Mouse (Mus musculus) left cerebral cortex, adult 18-20 months (tissue): Measurements from ENCODE around the gene Ehbp1l1. TPM values are rescaled to one million over a fixed set of nuclear protein-coding genes. Genes with fewer than 3 reads are reported as not detected.

Experiments
- DNase-seq, 2 experiments: peaks; one replicate each; pipeline ENCODE4 v3.0.0; 2021 to 2022; ENCODE audit warnings: low spot score in 2 of 2, mixed read lengths in 1 of 2
- long read RNA-seq, 2 experiments: library from polyadenylated mRNA; stranded (forward); transcript quantifications; one replicate each; pipeline ENCODE4 v2.0.0; 2021
- total RNA-seq, 2 experiments: library from RNA; stranded (reverse); gene quantifications; 2 replicates each; pipeline ENCODE4 v1.2.3; 2021

The Ehbp1l1 gene
- 10 to 100 TPM; 23.7 to 24.7 TPM for total RNA-seq
- long read RNA-seq, experiment 1, full-length matches to known transcripts, result 4 of 66 reads
- long read RNA-seq, experiment 1, partial matches to known transcripts, result 57 of 66 reads
- long read RNA-seq, experiment 1, other reads (novel, unspliced or antisense), result 5 of 66 reads
- long read RNA-seq, experiment 2, full-length matches to known transcripts, result 1 of 38 reads
- long read RNA-seq, experiment 2, partial matches to known transcripts, result 34 of 38 reads
- long read RNA-seq, experiment 2, other reads (novel, unspliced or antisense), result 3 of 38 reads

DNA sequence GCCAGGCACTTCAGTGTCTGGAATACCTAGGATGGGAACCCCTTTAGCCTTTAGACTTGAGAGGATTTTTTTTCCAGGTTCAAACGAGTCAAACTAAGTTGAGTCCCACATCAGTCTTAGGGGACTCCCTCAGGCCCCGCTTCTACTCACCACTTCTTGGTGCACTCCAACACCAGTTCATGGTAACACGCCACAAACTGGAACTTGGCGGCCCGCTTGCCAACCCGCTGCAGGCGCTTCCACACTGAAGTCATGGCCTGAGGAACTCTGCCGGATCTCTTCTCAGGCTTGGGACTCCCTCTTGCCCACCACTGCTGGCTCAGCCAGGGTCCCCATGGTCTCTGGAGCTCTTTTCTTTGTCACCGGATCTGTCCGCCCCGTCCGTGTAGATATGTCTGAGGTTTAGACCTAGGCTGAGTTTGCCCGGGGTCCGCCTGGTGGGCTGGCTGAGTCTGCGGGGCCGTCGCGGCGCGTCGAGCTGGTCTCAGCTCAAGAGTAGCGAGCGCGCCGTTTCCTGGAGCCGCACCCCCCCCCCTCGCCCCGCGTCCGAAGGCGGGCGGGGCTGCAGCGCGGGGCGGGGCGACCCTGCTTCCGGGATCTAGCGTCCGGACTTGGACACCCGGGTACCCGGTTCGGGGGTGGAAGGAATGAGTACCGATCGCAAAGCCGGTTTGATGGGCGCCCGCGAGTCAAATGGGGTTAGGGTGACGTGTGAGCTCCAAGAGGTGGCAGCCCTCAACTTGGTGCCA is at the start of gene Ehbp1l1:
Gene Ehbp1l1 (minus strand): TSS at position 551 of the 749 bp plus-strand sequence.
- no peak for DNase-seq

- DNase-seq, result peak; percentile 86 to 92
Measured at GRCm38 (mm10) chr19:5770925-5771860, 45.1 kb upstream of the Ehbp1l1 start, which contains the start of gene Scyl1. Scyl1 (minus strand) TSS chr19:5771419.

GRCm38 (mm10) chr19:5770311-5770710 is 44.2 kb upstream of the Ehbp1l1 start:
- DNase-seq, result no peak

- DNase-seq, result no peak
Measured at GRCm38 (mm10) chr19:5767271-5767670, 41.2 kb upstream of the Ehbp1l1 start.

- DNase-seq, result no peak
Measured at GRCm38 (mm10) chr19:5763163-5763562, 37.0 kb upstream of the Ehbp1l1 start.

DNA sequence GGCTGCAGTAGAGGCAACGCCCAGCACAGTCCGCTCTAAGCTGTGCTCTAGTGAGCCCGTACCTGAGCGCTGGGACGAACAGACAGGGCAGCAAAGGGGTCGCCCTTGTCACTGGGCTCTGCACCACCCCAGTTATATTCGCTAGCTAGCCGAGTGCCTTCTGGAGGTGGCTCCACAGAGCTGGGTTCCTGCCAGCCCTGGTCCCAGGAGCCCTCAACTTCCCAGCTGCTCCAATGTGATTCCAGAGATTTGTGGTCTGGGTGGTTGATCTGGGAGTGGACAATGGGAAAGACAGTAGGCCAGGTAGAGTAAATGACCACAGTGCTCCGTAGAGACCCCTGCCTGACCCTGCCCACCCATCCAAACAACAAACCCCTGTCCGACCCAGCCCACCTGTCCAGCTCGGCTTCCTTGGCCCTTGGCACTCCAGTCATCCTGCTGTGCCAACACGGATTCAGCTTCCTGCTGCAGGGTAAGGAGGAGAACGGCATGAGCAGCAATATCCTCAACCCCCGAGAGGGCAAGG is 32.8 kb upstream of the Ehbp1l1 start:
- DNase-seq, result no peak

GRCm38 (mm10) chr19:5756991-5757636 is 31.0 kb upstream of the Ehbp1l1 start:
- DNase-seq, result no peak

DNA sequence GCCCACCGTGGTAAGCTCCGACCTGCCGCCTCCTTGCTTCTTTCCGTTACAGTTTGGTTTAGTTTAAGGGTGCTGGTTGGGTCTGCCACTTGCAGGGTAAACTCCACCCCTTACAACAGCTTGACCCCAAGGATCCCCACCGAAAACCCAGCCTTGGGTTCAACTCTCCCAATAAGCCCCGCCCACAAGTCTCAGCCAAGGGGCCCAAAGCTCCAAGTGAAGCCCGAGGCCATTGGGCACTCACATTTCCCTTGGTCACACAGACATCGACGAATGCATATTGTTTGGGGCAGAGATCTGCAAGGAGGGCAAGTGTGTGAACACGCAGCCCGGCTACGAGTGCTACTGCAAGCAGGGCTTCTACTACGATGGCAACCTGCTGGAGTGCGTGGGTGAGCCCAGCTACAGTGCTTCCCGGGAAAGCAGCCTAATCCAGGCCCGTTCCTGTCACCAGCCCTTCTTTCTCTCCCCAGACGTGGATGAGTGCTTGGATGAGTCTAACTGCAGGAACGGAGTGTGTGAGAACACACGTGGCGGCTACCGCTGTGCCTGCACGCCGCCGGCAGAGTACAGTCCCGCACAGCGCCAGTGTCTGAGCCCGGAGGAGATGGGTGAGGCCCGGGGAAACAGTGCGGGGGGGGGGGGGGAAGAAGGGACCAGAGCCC is 30.3 kb upstream of the Ehbp1l1 start:
- peak; percentile 68 to 86 for DNase-seq

DNA sequence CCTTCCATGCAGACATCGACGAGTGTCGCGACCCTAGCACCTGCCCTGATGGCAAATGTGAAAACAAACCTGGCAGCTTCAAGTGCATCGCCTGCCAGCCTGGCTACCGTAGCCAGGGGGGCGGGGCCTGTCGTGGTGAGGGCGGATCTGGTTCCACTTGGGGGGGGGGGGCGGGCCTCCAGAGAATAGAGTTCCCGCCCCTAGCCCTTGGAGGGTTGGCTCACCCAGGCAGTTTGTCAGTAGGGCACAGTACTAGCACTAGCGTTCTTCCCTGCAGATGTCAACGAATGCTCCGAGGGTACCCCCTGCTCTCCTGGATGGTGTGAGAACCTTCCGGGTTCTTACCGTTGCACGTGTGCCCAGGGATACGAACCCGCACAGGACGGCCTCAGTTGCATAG is 25.6 kb upstream of the Ehbp1l1 start:
- DNase-seq, result no peak

DNA sequence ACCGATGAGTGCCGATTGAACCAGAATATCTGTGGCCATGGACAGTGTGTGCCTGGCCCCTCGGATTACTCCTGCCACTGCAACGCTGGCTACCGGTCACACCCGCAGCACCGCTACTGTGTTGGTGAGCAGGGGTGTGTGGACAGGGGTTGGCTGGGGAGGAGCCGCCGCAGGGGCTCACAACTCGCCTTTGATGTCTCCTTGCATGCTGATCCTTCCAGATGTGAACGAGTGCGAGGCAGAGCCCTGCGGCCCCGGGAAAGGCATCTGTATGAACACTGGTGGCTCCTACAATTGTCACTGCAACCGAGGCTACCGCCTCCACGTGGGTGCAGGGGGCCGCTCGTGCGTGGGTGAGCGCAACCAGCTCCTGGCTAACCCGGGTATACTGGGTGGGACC is 24.8 kb upstream of the Ehbp1l1 start:
- no peak for DNase-seq

DNA sequence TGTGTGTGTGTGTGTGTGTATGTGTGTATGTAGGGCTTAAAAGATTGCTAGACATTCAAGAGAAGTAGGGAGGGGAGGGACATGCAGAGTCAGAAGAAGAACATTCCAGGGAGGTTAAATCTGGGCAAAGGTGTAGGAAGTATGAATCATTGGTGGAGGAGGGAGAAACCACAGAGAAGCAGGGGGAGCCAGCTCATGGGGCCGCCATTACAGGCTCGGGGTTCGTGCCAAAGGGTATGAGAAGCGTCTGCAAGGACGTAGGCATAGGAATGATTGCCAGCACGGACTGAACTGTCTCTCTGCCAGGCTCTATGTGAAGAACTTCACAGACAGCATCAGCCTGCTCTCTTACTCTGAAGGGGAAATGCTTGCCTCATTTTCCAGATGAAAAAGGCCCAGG is 23.4 kb upstream of the Ehbp1l1 start:
- no peak for DNase-seq

- no peak for DNase-seq
Measured at GRCm38 (mm10) chr19:5746907-5747363, 20.8 kb upstream of the Ehbp1l1 start.

GRCm38 (mm10) chr19:5745756-5746710 is 19.9 kb upstream of the Ehbp1l1 start:
- no peak for DNase-seq

DNA sequence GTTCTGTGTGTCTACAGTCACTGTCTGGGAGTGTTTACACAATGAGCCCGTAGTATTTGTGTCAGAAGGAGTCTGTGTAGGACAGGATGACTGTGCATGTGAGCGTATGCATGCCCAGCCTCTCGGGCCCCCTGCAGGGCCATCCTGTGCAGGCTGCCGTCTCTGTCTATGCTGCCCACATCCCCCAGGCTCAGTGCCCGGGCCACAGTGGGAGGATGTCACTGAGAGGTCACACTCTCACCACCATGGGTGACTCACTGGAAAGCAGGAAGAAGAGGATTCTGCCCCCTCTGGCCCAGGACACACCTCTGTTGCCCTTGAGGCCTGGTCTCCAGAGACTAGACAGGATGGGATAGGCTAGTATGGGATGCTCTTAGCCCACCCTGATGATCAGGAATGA is 17.5 kb upstream of the Ehbp1l1 start:
- DNase-seq, result no peak

- DNase-seq, result no peak
Measured at GRCm38 (mm10) chr19:5742241-5742641, 16.1 kb upstream of the Ehbp1l1 start.

DNA sequence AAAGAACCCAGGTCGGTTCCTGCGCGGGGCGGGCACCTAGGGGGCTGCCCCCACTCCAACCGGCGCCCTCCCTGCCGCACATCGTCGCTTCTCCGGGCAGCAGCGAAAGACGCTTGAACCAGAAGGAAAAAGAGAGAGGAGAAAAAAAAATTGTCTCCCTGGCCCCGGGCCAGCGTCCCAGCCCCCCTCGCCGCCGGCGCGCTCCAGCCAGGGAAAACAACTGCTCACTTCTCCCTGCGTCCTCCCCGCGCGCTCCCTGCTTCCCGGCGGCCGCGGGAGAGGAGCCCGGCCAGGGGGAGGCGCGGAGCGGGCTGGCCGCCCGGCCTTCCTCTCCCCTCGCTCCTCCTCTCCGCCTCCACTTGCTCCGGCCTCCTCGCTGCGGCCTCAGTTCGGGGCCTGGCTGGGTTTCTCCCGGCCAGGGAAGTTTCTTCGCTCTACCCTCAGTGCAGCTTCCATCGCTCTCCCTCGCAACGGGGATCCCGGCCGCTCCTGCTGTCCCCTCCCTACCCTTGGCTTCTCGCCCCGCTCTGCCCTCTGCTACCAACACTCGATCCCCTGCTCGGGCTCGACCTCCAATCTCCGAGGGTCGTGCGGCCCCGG is 15.6 kb upstream of the Ehbp1l1 start:
- peak; percentile 57 to 77 for DNase-seq

DNA sequence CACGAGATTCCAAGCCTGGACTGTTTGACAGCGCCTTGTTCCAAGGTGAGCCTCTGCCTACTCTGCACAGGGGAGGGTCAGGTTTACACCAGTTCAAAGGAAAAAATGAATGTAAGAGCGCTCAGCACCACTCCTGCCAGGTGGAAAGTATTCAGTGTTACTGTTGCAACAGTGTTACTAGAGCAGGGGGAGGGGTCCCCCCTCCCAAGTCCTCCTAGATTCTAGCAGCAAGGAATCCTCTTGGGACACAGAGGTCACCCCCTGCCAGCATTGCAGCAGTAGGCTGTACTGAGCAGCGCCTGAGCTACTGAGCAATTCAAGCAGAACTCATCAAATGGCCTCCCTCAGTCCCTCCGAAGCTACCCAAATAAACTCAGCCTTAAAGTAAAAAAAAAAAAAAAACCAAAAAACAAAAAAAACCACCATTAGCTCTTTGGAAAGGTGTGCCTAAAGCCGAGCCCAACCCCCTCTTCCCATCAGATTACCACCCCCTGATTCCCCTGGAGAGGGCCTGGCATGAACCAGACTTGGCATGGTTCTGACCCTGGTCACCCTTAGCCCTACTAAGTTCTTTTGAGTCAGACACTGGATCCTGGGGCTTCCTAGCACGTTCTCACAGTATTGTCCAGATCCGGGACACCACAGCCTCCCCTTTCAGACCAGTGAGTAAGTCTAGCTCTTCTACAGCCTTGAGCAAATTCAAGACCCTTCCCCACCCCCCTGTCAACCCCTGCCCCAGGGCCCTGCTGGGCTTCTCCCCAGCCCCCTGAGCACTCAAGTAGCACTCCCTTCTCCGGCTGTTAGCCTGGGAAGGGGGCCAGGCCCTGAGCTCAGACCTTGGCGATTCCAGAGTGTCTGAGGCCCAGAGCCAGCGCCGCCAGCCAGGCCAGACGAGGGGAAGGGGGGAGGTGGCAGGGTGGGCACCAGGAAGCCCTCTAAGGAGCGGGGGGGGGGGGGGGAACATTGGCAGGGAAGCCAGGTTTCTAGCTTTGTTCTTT is 14.5 kb upstream of the Ehbp1l1 start, which contains the start of gene Ltbp3:
Gene Ltbp3 (plus strand): TSS at position 585 of the 998 bp plus-strand sequence.
- DNase-seq, result peak in 1 of 2 experiments; percentile 36
